Mouse (Mus musculus) 416B (cell line): ENCODE results near the gene Rps6kb2.

Experiments
- DNase-seq: peaks from one replicate; pipeline ENCODE4 v3.0.0; 2011; ENCODE audit warnings: low read depth

Gene Rps6kb2

GRCm38 (mm10) chr19:4189051-4189620 lies 26.0 kb upstream of the Rps6kb2 start:
- no peak for DNase-seq

- DNase-seq: no peak
Observed at GRCm38 (mm10) chr19:4187303-4187702, 24.1 kb upstream of the Rps6kb2 start.

- peak; percentile 93 for DNase-seq
Observed at GRCm38 (mm10) chr19:4184976-4185975, 22.1 kb upstream of the Rps6kb2 start.

- no peak for DNase-seq
Observed at GRCm38 (mm10) chr19:4183689-4184088, 20.5 kb upstream of the Rps6kb2 start.

GRCm38 (mm10) chr19:4181892-4182291 lies 18.7 kb upstream of the Rps6kb2 start:
- peak; percentile 34 for DNase-seq

- peak; percentile 62 for DNase-seq
Observed at GRCm38 (mm10) chr19:4180411-4180810, 17.3 kb upstream of the Rps6kb2 start.

GRCm38 (mm10) chr19:4175368-4175947 lies 12.3 kb upstream of the Rps6kb2 start, which contains the start of gene Carns1:
Carns1 (minus strand) TSS chr19:4175479.
- DNase-seq: no peak

- DNase-seq: no peak
Observed at GRCm38 (mm10) chr19:4172925-4173324, 9.8 kb upstream of the Rps6kb2 start.

- DNase-seq: peak; percentile 32
Observed at GRCm38 (mm10) chr19:4171393-4172290, 8.5 kb upstream of the Rps6kb2 start.

- DNase-seq: no peak
Observed at GRCm38 (mm10) chr19:4170723-4171392, 7.7 kb upstream of the Rps6kb2 start.

- DNase-seq: no peak
Observed at GRCm38 (mm10) chr19:4169810-4170209, 6.7 kb upstream of the Rps6kb2 start.

- peak; percentile 98 for DNase-seq
Observed at GRCm38 (mm10) chr19:4169378-4169784, 6.2 kb upstream of the Rps6kb2 start.

GRCm38 (mm10) chr19:4166678-4167476 lies 3.7 kb upstream of the Rps6kb2 start:
- no peak for DNase-seq

- no peak for DNase-seq
Observed at GRCm38 (mm10) chr19:4164721-4165120, 1.6 kb upstream of the Rps6kb2 start.

GRCm38 (mm10) chr19:4164100-4164499 lies 946 bp upstream of the Rps6kb2 start:
- DNase-seq: no peak

- DNase-seq: no peak
Observed at GRCm38 (mm10) chr19:4163543-4163887, 361 bp upstream of the Rps6kb2 start.

- DNase-seq: no peak
Observed at GRCm38 (mm10) chr19:4159049-4159448, 4.1 kb downstream of the Rps6kb2 start.

GRCm38 (mm10) chr19:4156771-4157170 lies 6.4 kb downstream of the Rps6kb2 start:
- no peak for DNase-seq

GRCm38 (mm10) chr19:4156073-4156579 lies 7.0 kb downstream of the Rps6kb2 start:
- no peak for DNase-seq
